Mouse (Mus musculus) kidney, adult 2 months (tissue): ENCODE measurements around the gene Gpc3.

ENCODE experiments used
- CTCF ChIP-seq: fragments of 200-500 bp; conservative IDR thresholded peaks from 2 replicates; pipeline ENCODE4 v1.5.1; 2011; ENCODE audit warnings: low read depth, mild to moderate bottlenecking, control low read depth, low read length, moderate library complexity, mixed read lengths; ENCODE audit not compliant: insufficient read depth, insufficient read length
- POLR2A ChIP-seq: fragments of 200-500 bp; IDR thresholded peaks from one replicate; pipeline ENCODE4 v1.6.1; 2011; ENCODE audit warnings: low read depth, low read length, control low read depth

DNA sequence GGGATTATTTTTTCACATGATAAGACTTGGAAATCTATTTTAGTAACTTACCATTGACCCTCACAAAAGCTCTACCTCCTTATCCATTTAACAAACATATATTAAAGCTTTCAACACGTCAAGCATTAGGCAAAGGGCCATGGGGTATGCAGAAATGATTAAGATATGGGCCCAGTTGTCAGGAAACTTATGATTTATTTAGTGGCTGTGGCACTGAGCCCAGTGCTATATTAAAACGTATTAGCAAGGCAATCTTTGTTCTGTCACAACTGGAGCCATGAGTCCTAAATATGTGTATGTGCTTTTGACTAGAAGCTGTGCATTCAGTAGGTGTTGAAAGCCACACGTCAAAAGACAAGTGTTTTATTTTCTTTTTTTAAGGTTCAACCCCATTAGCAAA is 109.9 kb downstream of the Gpc3 start:
- TF ChIP-seq CTCF, result no peak
- no peak for TF ChIP-seq POLR2A
